Mouse (Mus musculus) c-Kit-positive CD71-positive TER-119-negative erythroid progenitor cells, embryonic 14.5 days (primary cell): ENCODE measurements around the gene Sv2b.
"Not testable (repeated sequence)": the region's sequence is repeated elsewhere in the genome, so short reads cannot be mapped to it uniquely, and the experiment has no call there.

ENCODE experiments used
- DNase-seq: peaks from one replicate; pipeline ENCODE4 v3.0.0-alpha.2; 2013; ENCODE audit warnings: low read depth

Gene Sv2b

GRCm38 (mm10) chr7:75209221-75209641, 99.8 kb downstream of the Sv2b start:
- no peak for DNase-seq

GRCm38 (mm10) chr7:75207965-75208644, 101.0 kb downstream of the Sv2b start:
- no peak for DNase-seq

- no peak for DNase-seq
Measured at GRCm38 (mm10) chr7:75206671-75207070, 102.4 kb downstream of the Sv2b start.

GRCm38 (mm10) chr7:75205386-75205785, 103.7 kb downstream of the Sv2b start:
- no peak for DNase-seq

GRCm38 (mm10) chr7:75194919-75195230, 114.2 kb downstream of the Sv2b start:
- not testable (repeated sequence) for DNase-seq

GRCm38 (mm10) chr7:75194158-75194918, 114.7 kb downstream of the Sv2b start:
- no peak for DNase-seq

GRCm38 (mm10) chr7:75190192-75190591, 118.9 kb downstream of the Sv2b start:
- no peak for DNase-seq

GRCm38 (mm10) chr7:75175042-75175441, 134.0 kb downstream of the Sv2b start:
- DNase-seq: no peak

- no peak for DNase-seq
Measured at GRCm38 (mm10) chr7:75167481-75167880, 141.6 kb downstream of the Sv2b start.

- DNase-seq: no peak
Measured at GRCm38 (mm10) chr7:75147174-75147573, 161.9 kb downstream of the Sv2b start.

- no peak for DNase-seq
Measured at GRCm38 (mm10) chr7:75142800-75143199, 166.3 kb downstream of the Sv2b start.

- no peak for DNase-seq
Measured at GRCm38 (mm10) chr7:75141919-75142700, 167.0 kb downstream of the Sv2b start.

- DNase-seq: no peak
Measured at GRCm38 (mm10) chr7:75139306-75139705, 169.8 kb downstream of the Sv2b start.

- DNase-seq: peak; percentile 30
Measured at GRCm38 (mm10) chr7:75134710-75135617, 174.1 kb downstream of the Sv2b start.

GRCm38 (mm10) chr7:75128036-75128435, 181.0 kb downstream of the Sv2b start:
- DNase-seq: no peak

- DNase-seq: no peak
Measured at GRCm38 (mm10) chr7:75124067-75124466, 185.0 kb downstream of the Sv2b start.

GRCm38 (mm10) chr7:75118022-75118673, 190.9 kb downstream of the Sv2b start:
- peak; percentile 14 for DNase-seq

GRCm38 (mm10) chr7:75110689-75111088, 198.4 kb downstream of the Sv2b start:
- DNase-seq: peak; percentile 11

- no peak for DNase-seq
Measured at GRCm38 (mm10) chr7:75107441-75107840, 201.6 kb downstream of the Sv2b start.

GRCm38 (mm10) chr7:75103900-75104299, 205.2 kb downstream of the Sv2b start:
- no peak for DNase-seq
